Mouse (Mus musculus): ENCODE data around the gene D10Jhu81e. TPM values are rescaled to one million over a fixed set of nuclear protein-coding genes. Genes with fewer than 3 reads are reported as not detected.

D10Jhu81e gene
- polyA plus RNA-seq, 1 experiment from 2014 or later: 34.7 TPM

DNA sequence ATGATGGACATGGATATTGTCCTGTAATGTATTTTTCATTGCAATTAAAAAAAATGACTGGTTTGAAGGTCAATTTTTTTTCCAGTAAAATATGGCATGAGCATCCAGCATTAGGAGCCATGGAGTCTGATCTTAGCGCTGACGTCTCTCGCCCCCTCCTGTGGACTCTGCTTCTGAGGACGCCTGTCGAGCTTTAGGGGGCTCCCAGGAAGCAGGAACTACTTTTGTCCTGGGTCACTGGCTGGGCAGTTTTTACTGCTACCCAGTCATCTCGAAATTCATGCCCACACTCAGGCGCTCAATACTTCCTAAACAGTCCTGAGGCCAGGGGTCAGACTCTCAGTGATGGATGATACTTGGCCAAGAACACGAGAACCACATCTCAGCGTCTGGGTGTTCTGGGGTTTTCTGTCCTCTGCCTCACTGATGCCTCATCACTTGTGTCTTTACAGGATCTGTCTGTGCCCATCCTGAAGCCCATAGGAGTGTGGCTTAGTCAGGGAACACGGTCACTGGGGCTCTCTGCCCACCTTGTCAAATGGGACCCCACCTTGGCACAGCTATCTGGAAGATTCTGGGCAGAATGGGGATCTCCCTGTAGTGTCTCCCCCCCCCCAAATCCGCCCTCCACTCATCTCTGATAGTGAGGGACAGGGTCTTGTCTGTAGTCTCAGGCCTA lies 29.9 kb downstream of the D10Jhu81e start:
- ATAC-seq (ENCODE audit: low FRiP score, low read depth): no peak
- peak overlapping the region; percentile 25; the same call in 1 of the 2 replicates for H3K4me2 ChIP-seq (replicated peaks)
- no peak overlapping the region for H3K4me3 ChIP-seq
- no peaks in the 10 kb centered on the region for H3K27me3 ChIP-seq
- no peak overlapping the region for H3K9ac ChIP-seq
- peak overlapping the region; percentile 67 for H3K27ac ChIP-seq
- peaks cover 23% of the 10 kb centered on the region for H3K4me1 ChIP-seq
- 73% methylated on average over 11 of the region's 11 CpGs for WGBS
- H3K36me3 ChIP-seq: no peaks in the 10 kb centered on the region
- no peaks in the 10 kb centered on the region for H3K9me3 ChIP-seq

DNA sequence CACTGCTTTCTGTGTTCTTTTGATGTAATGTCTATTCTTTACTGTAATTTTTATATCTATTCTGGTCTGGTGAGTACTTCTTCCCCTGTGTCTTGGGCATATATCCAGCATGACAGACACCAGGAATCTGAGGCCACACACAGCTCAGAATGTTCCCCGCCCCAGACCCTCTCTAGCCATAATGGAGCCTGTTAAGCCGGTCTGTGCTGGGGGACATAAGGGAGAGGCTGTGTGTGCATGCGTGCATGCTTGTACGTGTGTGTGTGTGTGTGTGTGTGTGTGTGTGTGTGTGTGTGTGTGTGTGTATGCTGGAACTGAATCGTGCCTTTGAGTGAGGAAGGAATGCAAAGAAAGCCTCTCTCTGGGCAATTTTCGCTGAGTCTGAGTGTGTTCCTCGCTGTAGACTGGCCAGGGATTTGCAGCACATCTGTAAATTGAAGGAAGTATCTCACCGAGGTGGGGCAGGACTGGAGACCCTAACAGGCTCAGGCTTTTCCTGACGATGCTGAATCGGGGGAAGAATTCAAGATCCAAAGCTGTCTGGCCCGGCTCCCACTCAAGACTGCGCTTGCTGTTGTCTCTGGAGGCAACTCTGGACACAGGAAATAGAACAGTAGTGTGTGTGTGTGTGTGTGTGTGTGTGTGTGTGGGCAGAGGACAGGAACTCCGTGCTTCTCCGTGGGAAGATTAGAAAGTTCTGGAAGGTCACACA lies 30.6 kb downstream of the D10Jhu81e start:
- Histone ChIP-seq H3K9me3 (no peaks in the 10 kb centered on the region), H3K36me3 (no peaks in the 10 kb centered on the region), H3K4me3 (no peak overlapping the region), H3K27ac (peak overlapping the region; percentile 67), H3K4me1 (peaks cover 30% of the 10 kb centered on the region), H3K27me3 (no peaks in the 10 kb centered on the region), H3K4me2 (replicated peaks) (peak overlapping the region; percentile 25), H3K9ac (no peak overlapping the region)
- ATAC-seq (ENCODE audit: low FRiP score, low read depth): peak; percentile 86
- WGBS: 41% methylated on average over 14 of the region's 14 CpGs

DNA sequence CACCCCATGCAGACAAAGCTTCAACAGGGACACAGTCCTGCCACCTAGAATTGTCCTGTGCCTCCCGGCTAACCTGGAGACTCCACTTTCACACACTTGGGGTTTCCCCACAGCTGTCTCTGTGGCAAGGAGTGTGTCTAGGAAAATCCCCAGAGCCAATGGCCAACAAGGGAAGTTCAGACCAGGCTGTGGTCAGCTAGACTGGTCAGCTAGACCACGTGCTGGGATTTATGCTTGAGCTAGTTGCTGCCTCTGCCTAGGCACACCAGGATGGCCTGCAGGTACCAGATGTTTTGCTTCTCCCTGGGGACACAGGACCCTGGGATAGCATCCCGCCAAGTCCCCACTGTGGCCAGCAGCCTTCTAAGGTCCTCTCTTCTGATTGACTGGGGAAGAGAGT lies 32.4 kb downstream of the D10Jhu81e start:
- Histone ChIP-seq H3K9me3 (no peaks in the 10 kb centered on the region), H3K4me3 (no peak overlapping the region), H3K27me3 (no peaks in the 10 kb centered on the region), H3K4me2 (replicated peaks) (no peak overlapping the region), H3K27ac (no peak overlapping the region), H3K9ac (no peak overlapping the region), H3K36me3 (no peaks in the 10 kb centered on the region), H3K4me1 (peaks cover 32% of the 10 kb centered on the region)
- ATAC-seq (ENCODE audit: low FRiP score, low read depth): no peak
- 90% methylated on average over 3 of the region's 3 CpGs for WGBS

DNA sequence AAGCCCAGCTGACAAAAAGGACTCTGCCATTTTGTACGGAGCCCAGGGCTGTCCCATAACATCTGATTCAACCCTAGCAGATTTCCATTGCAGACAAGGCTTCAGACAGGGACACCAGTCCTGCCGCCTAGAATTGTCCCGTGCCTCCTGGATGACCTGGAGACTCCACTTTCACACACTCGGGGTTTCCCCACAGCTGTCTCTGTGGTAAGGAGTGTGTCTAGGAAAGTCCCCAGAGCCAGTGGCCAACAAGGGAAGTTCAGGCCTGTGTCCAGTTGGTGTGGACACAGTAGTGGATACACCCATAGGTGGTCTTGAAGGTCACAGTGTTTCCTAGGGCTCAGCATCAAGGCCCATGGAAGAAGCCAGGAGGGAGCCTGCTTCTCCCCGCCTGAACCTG lies 33.6 kb downstream of the D10Jhu81e start:
- H3K4me1 ChIP-seq: peaks cover 32% of the 10 kb centered on the region
- no peak overlapping the region for H3K9ac ChIP-seq
- WGBS: 80% methylated on average over 5 of the region's 5 CpGs
- H3K4me3 ChIP-seq: no peak overlapping the region
- H3K9me3 ChIP-seq: no peaks in the 10 kb centered on the region
- H3K36me3 ChIP-seq: no peaks in the 10 kb centered on the region
- H3K27ac ChIP-seq: no peak overlapping the region
- 0 out of 2 replicates have a peak, but pooled peaks have one; percentile 2 for ATAC-seq (ENCODE audit: low FRiP score, low read depth)
- H3K4me2 ChIP-seq (replicated peaks): no peak overlapping the region
- no peaks in the 10 kb centered on the region for H3K27me3 ChIP-seq

DNA sequence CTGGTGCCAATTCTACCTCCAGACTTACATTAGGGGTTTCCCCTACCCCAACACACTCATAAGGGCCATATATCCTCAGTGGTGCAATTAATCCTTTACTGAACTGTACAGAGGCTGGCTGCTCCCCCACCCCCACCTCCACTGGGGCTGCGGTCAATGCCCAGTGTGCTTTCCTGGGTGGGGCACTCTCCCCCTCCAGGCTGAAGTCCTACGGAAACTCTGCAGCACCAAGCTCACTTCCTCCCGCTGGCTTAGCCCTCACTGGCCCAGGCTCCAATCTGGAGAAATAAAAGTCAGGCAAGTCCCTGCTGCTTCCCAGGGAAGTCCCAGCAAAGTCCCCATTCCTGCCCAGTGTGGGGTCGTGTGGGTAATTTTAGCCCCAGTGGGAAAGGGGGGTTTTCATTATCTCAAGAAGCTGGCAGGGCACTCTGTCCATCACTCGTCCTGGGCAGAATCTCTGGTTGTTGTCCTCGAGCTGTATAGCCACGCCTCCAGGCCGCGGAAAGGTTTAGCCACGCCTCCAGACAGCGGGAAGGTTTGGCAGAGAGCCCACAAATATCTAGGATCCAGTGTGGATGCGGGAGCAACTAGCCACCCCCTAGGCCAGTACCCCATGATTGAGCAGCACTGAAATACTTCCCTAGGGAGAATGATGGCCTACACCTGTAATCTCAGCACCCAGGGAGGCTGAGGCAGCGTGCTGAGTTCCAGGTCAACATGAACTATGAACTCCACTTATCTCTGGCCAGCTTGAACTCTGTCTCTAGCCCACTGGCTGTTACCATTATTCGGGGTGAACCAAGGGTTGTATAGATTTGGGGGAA lies 34.4 kb downstream of the D10Jhu81e start:
- Histone ChIP-seq H3K36me3 (no peaks in the 10 kb centered on the region), H3K4me1 (peaks cover 32% of the 10 kb centered on the region), H3K9ac (peak overlapping the region; percentile 31; the same call in 1 of the 2 replicates), H3K4me3 (peak overlapping the region; percentile 10), H3K27ac (peak overlapping the region; percentile 39; the same call in 1 of the 2 replicates), H3K9me3 (no peaks in the 10 kb centered on the region), H3K27me3 (no peaks in the 10 kb centered on the region), H3K4me2 (replicated peaks) (peak overlapping the region; percentile 52)
- 11% methylated on average over 14 of the region's 14 CpGs for WGBS
- ATAC-seq (ENCODE audit: low FRiP score, low read depth): peak; percentile 30

DNA sequence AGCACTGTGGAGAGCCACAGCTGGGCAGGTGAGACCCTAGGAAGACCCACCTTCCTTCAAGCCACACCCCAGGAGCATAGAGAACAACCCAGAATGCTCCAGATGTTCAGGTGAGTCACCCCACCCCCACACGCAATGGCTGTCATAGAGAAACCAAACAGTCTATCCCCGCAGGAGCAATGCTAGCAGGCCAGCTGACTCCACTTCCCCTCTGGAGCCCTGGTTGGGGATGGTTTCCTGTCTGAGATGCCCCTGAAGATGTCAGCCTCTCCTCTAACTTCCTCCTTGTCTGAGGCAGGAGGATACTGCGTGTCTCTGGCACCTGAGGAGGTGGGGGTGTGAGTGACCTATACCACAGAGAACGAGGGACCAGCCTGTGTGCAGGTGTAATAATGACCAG lies 35.2 kb downstream of the D10Jhu81e start:
- H3K36me3 ChIP-seq: no peaks in the 10 kb centered on the region
- H3K4me1 ChIP-seq: peaks cover 38% of the 10 kb centered on the region
- no peak for ATAC-seq (ENCODE audit: low FRiP score, low read depth)
- no peak overlapping the region for H3K4me3 ChIP-seq
- H3K9ac ChIP-seq: peak overlapping the region; percentile 31; the same call in 1 of the 2 replicates
- WGBS: 73% methylated on average over 4 of the region's 4 CpGs
- H3K27me3 ChIP-seq: no peaks in the 10 kb centered on the region
- H3K4me2 ChIP-seq (replicated peaks): peak overlapping the region; percentile 52; the same call in 1 of the 2 replicates
- H3K27ac ChIP-seq: no peak overlapping the region
- no peaks in the 10 kb centered on the region for H3K9me3 ChIP-seq

DNA sequence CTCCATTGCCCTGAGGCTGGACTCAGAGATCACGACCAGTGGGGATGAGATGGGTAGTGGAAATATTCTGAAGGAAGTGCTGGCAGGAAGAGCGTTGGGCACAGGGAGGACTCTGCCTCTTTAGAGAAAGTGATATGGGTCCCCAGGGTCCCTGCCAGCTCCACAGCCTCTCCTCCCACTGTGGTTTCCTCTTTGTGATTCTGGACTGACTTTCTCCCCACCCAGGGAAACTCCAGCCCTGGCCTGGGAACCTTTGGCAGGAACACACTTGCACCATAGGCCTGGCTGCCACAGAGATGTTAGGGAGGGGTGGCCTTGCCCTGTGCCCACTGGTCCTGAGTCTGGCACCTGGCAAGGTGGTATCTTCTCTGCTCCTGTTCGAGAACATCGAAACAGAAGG lies 39.6 kb downstream of the D10Jhu81e start:
- Histone ChIP-seq H3K27me3 (no peaks in the 10 kb centered on the region), H3K36me3 (no peaks in the 10 kb centered on the region)
- no peak for ATAC-seq (ENCODE audit: low FRiP score, low read depth)

DNA sequence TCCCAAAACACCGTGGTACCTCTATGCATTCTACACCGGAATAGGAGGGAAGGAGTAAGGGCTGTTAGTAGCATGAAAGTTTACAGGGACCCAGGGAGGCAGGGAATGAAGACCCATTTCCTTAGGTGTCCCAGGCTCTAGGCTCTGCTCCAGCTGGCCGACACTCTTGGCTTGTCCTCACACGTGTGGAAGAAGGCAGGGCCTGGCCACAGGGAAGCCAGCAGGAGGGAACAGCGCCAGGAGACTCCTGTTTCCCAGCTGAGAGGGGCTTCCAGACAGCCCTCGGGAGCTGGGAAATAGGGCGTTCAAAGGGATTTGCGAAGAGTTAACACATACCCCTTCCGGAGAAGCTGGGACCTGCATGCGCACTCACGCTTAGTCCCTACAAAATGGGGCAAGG lies 40.2 kb downstream of the D10Jhu81e start:
- Histone ChIP-seq H3K27me3 (no peaks in the 10 kb centered on the region), H3K4me2 (replicated peaks) (no peak overlapping the region), H3K9ac (no peak overlapping the region), H3K27ac (no peak overlapping the region), H3K36me3 (no peaks in the 10 kb centered on the region), H3K4me3 (no peak overlapping the region), H3K4me1 (peaks cover 26% of the 10 kb centered on the region), H3K9me3 (no peaks in the 10 kb centered on the region)
- WGBS: 33% methylated on average over 11 of the region's 11 CpGs
- peak; percentile 5; the same call in 1 of the 2 replicates for ATAC-seq (ENCODE audit: low FRiP score, low read depth)

More for the DNA sequence above, 39.6 kb downstream of the D10Jhu81e start:
- Histone ChIP-seq H3K4me1 (peaks cover 32% of the 10 kb centered on the region), H3K9ac (no peak overlapping the region), H3K27ac (no peak overlapping the region), H3K9me3 (no peaks in the 10 kb centered on the region), H3K4me3 (no peak overlapping the region), H3K4me2 (replicated peaks) (no peak overlapping the region)
- 81% methylated on average over 4 of the region's 4 CpGs for WGBS

DNA sequence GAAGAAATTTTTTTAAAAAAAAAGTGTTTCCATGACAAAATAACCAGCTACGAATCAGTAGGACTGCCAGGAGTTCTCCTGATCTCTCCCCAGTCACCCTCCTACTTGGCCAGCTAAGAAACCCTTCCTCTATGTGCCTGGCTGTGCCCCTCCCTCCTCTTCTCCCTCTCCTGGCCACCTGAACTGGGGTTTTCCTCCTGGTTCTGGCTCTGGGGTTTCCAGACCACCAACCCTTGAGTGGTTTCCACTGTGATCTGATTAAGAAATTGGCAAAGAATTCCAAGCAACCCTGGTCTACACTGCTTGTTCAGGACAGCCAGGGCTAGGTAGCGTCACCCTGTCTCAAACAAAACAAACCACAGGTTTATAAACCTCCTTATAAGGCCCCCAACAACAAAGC lies 40.9 kb downstream of the D10Jhu81e start:
- H3K4me1 ChIP-seq: peaks cover 19% of the 10 kb centered on the region; the same call in 1 of the 2 replicates
- H3K9ac ChIP-seq: no peak overlapping the region
- ATAC-seq (ENCODE audit: low FRiP score, low read depth): no peak
- H3K27ac ChIP-seq: no peak overlapping the region
- WGBS: 83% methylated on average over 2 of the region's 2 CpGs
- H3K36me3 ChIP-seq: no peaks in the 10 kb centered on the region
- no peaks in the 10 kb centered on the region for H3K9me3 ChIP-seq
- H3K4me3 ChIP-seq: no peak overlapping the region
- no peaks in the 10 kb centered on the region for H3K27me3 ChIP-seq
- H3K4me2 ChIP-seq (replicated peaks): no peak overlapping the region

DNA sequence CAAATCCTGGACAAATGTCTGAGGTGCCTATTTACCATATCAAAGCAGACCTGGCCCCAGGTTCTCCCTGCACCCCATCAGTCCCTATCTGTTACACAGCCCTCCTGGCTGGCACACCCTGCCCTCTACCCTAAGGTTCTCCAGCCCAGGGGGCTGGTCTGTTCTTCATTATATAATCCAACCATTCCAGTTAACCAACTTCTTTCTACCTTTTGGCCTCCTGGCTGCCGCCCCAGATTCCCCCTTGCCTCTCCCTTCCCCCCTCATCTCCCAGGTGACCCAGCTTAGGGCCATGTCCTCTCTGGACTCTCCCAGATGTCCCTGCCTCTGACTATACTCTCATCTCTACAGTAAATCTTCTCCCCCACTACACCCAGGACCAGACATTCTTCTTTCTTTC lies 41.7 kb downstream of the D10Jhu81e start:
- peaks cover 19% of the 10 kb centered on the region; the same call in 1 of the 2 replicates for H3K4me1 ChIP-seq
- H3K27me3 ChIP-seq: no peaks in the 10 kb centered on the region
- no peak for ATAC-seq (ENCODE audit: low FRiP score, low read depth)
- H3K4me3 ChIP-seq: no peak overlapping the region
- H3K27ac ChIP-seq: no peak overlapping the region
- no peaks in the 10 kb centered on the region for H3K9me3 ChIP-seq
- 40% methylated on average over 1 of the region's 1 CpGs for WGBS
- H3K36me3 ChIP-seq: no peaks in the 10 kb centered on the region
- no peak overlapping the region for H3K4me2 ChIP-seq (replicated peaks)
- H3K9ac ChIP-seq: no peak overlapping the region

DNA sequence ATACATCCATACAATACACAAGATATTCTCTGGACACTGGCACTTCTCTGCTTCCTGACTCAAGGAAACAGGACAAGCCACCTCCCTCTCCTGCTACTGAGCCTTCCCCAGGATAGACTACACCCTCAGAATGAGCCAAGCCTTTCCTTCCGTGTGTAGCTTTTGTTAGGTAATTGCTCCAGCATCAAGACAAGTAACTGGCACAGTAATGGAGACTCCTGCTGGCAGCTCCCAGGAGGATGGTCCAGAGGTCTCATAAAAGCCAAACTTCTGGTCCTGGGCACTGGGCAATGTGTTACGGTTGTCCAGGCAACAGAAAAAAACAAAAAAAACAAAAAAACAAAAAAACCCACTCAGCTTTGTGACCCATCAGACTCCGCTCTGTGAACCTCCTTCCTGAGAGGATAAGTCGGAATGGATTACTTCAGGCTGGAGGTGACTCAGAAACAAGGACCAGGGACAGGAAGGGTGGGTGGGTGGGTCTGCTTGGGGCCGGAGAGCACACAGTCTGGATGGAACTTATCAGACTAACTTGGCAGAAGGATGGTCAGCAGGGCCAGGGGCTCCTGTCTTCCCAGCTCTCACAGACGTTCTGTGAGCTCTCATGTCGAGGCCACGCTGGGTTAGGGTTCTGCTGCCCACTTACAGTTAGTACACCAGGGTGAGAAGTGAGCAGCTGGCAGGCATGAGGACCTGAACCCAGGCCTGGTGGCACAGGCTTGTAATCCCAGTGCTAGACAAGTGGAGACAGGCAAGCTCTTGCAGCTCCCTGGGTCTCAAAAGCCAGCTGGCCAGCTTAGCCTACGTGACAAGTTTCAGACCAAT lies 42.3 kb downstream of the D10Jhu81e start:
- H3K9me3 ChIP-seq: no peaks in the 10 kb centered on the region
- peaks cover 19% of the 10 kb centered on the region; the same call in 1 of the 2 replicates for H3K4me1 ChIP-seq
- no peak overlapping the region for H3K27ac ChIP-seq
- H3K4me3 ChIP-seq: no peak overlapping the region
- no peaks in the 10 kb centered on the region for H3K27me3 ChIP-seq
- no peak overlapping the region for H3K4me2 ChIP-seq (replicated peaks)
- ATAC-seq (ENCODE audit: low FRiP score, low read depth): no peak
- H3K36me3 ChIP-seq: no peaks in the 10 kb centered on the region
- H3K9ac ChIP-seq: no peak overlapping the region
- WGBS: 66% methylated on average over 9 of the region's 9 CpGs

Measured in limb, embryonic 13.5 days (tissue).